Mouse (Mus musculus): ENCODE measurements around the gene Hs3st4. TPM values are rescaled to one million over a fixed set of nuclear protein-coding genes. Genes with fewer than 3 reads are reported as not detected.

Hs3st4 gene
- polyA plus RNA-seq, 1 experiment from 2014 or later, result 1.6 TPM

GRCm38 (mm10) chr7:124249838-124250237 is 267.2 kb downstream of the Hs3st4 start:
- Histone ChIP-seq H3K9ac (no peak overlapping the region), H3K9me3 (no peaks in the 10 kb centered on the region), H3K27ac (no peak overlapping the region), H3K36me3 (no peaks in the 10 kb centered on the region), H3K27me3 (replicated peaks) (no peaks in the 10 kb centered on the region), H3K4me2 (replicated peaks) (no peak overlapping the region), H3K4me3 (no peak overlapping the region), H3K4me1 (no peaks in the 10 kb centered on the region)
- WGBS, result 71% methylated on average over 3 of the region's 3 CpGs
- ATAC-seq (ENCODE audit: low FRiP score, low read depth), result no peak

GRCm38 (mm10) chr7:124250566-124250965 is 267.9 kb downstream of the Hs3st4 start:
- 76% methylated on average over 1 of the region's 1 CpGs for WGBS
- no peaks in the 10 kb centered on the region for H3K36me3 ChIP-seq
- no peaks in the 10 kb centered on the region for H3K4me1 ChIP-seq
- H3K4me2 ChIP-seq (replicated peaks), result no peak overlapping the region
- H3K27me3 ChIP-seq (replicated peaks), result no peaks in the 10 kb centered on the region
- ATAC-seq (ENCODE audit: low FRiP score, low read depth), result no peak
- no peak overlapping the region for H3K4me3 ChIP-seq
- no peak overlapping the region for H3K9ac ChIP-seq
- H3K9me3 ChIP-seq, result no peaks in the 10 kb centered on the region
- H3K27ac ChIP-seq, result no peak overlapping the region

GRCm38 (mm10) chr7:124258419-124258818 is 275.8 kb downstream of the Hs3st4 start:
- Histone ChIP-seq H3K36me3 (no peaks in the 10 kb centered on the region), H3K27me3 (replicated peaks) (no peaks in the 10 kb centered on the region), H3K9me3 (no peaks in the 10 kb centered on the region), H3K27ac (no peak overlapping the region), H3K4me2 (replicated peaks) (no peak overlapping the region), H3K9ac (no peak overlapping the region), H3K4me1 (no peaks in the 10 kb centered on the region), H3K4me3 (no peak overlapping the region)
- 55% methylated on average over 3 of the region's 3 CpGs for WGBS
- ATAC-seq (ENCODE audit: low FRiP score, low read depth), result no peak

DNA sequence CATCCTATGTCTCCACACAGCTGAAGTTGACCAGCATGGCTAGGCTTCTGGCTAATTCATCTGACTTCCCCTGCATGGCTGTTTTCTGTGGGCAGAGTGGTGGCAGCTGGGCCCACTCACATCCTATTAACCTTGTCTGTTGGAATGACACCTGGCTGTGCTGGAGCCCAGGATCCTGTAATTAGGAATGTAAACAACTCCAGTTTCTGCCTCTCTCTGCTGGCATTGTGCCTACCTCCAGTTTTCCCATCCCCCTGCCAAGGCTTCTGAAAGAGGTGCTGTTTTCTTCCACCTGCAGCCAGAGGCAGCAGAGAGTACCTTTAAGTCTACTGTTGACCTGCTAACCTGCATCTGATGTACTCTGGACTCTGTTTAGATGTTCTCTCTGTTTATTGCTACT is 288.1 kb downstream of the Hs3st4 start:
- Histone ChIP-seq H3K4me1 (no peaks in the 10 kb centered on the region), H3K36me3 (no peaks in the 10 kb centered on the region), H3K4me2 (replicated peaks) (no peak overlapping the region), H3K9me3 (no peaks in the 10 kb centered on the region), H3K27me3 (replicated peaks) (no peaks in the 10 kb centered on the region), H3K27ac (no peak overlapping the region), H3K9ac (no peak overlapping the region), H3K4me3 (no peak overlapping the region)
- ATAC-seq (ENCODE audit: low FRiP score, low read depth), result no peak

DNA sequence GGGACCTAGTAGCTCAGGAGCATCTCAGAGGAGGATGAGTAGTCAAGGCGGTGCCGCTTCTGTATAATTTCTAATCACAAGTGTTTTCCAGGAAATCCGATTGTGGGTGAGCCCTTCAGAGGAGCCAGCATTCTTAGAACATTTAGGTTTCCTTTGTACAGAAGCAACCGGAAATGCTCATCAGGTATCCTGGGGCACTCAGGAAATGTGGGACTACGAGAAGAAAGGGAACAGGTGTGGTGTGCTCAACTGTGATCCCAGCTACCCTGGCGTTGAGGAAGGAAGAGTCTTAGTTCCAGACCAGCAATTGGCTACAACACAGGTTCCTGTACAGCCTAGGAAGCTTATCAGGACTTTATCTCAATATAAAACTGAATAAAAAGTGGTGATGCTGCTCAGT is 307.2 kb downstream of the Hs3st4 start:
- Histone ChIP-seq H3K4me1 (no peaks in the 10 kb centered on the region), H3K9me3 (no peaks in the 10 kb centered on the region), H3K36me3 (no peaks in the 10 kb centered on the region), H3K27ac (no peak overlapping the region), H3K27me3 (replicated peaks) (no peaks in the 10 kb centered on the region), H3K4me2 (replicated peaks) (no peak overlapping the region), H3K9ac (no peak overlapping the region), H3K4me3 (no peak overlapping the region)
- 81% methylated on average over 6 of the region's 6 CpGs for WGBS
- ATAC-seq (ENCODE audit: low FRiP score, low read depth), result no peak

- 94% methylated on average over 4 of the region's 4 CpGs for WGBS
- no peaks in the 10 kb centered on the region for H3K27me3 ChIP-seq (replicated peaks)
These were observed 336.8 kb downstream of the Hs3st4 start for GRCm38 (mm10) chr7:124319451-124319850.

DNA sequence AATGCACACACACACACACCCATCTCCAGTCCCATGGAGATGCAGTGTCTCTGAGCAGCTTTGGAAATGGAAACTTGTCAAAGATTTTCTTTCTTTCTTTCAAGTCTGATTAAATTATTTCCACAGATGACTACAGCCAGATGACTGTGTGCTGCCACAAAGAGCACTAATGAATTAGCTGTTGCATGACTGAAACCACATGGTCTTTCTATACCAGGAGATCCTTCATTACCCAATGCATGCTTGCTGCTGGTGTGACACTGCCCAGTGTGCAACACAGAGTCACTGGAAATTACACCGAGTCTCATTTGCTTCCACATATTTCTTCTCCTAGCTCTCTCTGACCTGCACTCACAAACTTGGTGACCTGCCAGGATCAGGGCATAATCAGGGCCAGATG is 353.0 kb downstream of the Hs3st4 start:
- Histone ChIP-seq H3K9me3 (no peaks in the 10 kb centered on the region), H3K36me3 (no peaks in the 10 kb centered on the region), H3K27ac (no peak overlapping the region), H3K9ac (no peak overlapping the region), H3K27me3 (replicated peaks) (no peaks in the 10 kb centered on the region), H3K4me1 (no peaks in the 10 kb centered on the region), H3K4me2 (replicated peaks) (no peak overlapping the region), H3K4me3 (no peak overlapping the region)
- ATAC-seq (ENCODE audit: low FRiP score, low read depth), result no peak
- WGBS, result 76% methylated on average over 1 of the region's 1 CpGs

More at GRCm38 (mm10) chr7:124319451-124319850, 336.8 kb downstream of the Hs3st4 start:
- no peak for ATAC-seq (ENCODE audit: low FRiP score, low read depth)
- Histone ChIP-seq H3K27ac (no peak overlapping the region), H3K9me3 (no peaks in the 10 kb centered on the region), H3K4me2 (replicated peaks) (no peak overlapping the region), H3K36me3 (no peaks in the 10 kb centered on the region), H3K4me1 (no peaks in the 10 kb centered on the region), H3K4me3 (no peak overlapping the region), H3K9ac (no peak overlapping the region)

DNA sequence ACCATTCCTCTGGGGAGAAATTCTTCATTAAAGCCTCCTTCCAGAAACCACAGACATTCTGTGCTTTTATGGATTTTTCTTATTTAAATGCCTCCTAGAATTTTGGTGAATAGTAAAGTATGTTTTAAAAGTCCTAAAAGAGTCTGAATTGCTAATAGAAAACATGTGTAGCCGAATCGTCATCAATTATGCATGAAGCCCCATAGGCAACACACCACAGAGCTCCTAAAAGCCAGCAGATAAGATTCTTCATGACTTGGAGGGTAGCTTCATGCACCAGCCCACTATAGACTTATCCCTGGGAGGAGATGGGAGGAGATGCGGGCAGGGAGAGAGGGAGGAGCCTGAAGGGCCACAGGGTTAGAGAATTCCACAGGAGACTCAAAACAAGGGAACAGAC is 358.8 kb downstream of the Hs3st4 start:
- H3K9ac ChIP-seq, result no peak overlapping the region
- no peak for ATAC-seq (ENCODE audit: low FRiP score, low read depth)
- WGBS, result 72% methylated on average over 3 of the region's 3 CpGs
- no peaks in the 10 kb centered on the region for H3K27me3 ChIP-seq (replicated peaks)
- H3K9me3 ChIP-seq, result no peaks in the 10 kb centered on the region
- no peak overlapping the region for H3K4me3 ChIP-seq
- no peak overlapping the region for H3K4me2 ChIP-seq (replicated peaks)
- no peak overlapping the region for H3K27ac ChIP-seq
- H3K36me3 ChIP-seq, result no peaks in the 10 kb centered on the region
- no peaks in the 10 kb centered on the region for H3K4me1 ChIP-seq

- Histone ChIP-seq H3K9me3 (no peaks in the 10 kb centered on the region), H3K4me3 (no peak overlapping the region), H3K9ac (no peak overlapping the region), H3K4me1 (0 out of 2 replicates have a peak, but pooled peaks cover 5% of the 10 kb centered on the region), H3K27me3 (replicated peaks) (no peaks in the 10 kb centered on the region), H3K36me3 (no peaks in the 10 kb centered on the region), H3K27ac (no peak overlapping the region), H3K4me2 (replicated peaks) (no peak overlapping the region; the same call in 1 of the 2 replicates)
- WGBS, result 32% methylated on average over 13 of the region's 13 CpGs
- ATAC-seq (ENCODE audit: low FRiP score, low read depth), result peak; percentile 82
These were observed 364.7 kb downstream of the Hs3st4 start for GRCm38 (mm10) chr7:124347218-124348017.

- H3K4me1 ChIP-seq, result no peaks in the 10 kb centered on the region
- ATAC-seq (ENCODE audit: low FRiP score, low read depth), result no peak
These were observed 371.4 kb downstream of the Hs3st4 start for GRCm38 (mm10) chr7:124354035-124354434.

GRCm38 (mm10) chr7:124358068-124358467 is 375.4 kb downstream of the Hs3st4 start:
- ATAC-seq (ENCODE audit: low FRiP score, low read depth), result no peak
- Histone ChIP-seq H3K27ac (no peak overlapping the region), H3K4me3 (no peak overlapping the region), H3K9ac (no peak overlapping the region), H3K36me3 (no peaks in the 10 kb centered on the region), H3K9me3 (no peaks in the 10 kb centered on the region), H3K4me1 (no peaks in the 10 kb centered on the region), H3K4me2 (replicated peaks) (no peak overlapping the region), H3K27me3 (replicated peaks) (no peaks in the 10 kb centered on the region)
- whole genome bisulfite sequencing, result 72% methylated on average over 3 of the region's 3 CpGs

More at GRCm38 (mm10) chr7:124354035-124354434, 371.4 kb downstream of the Hs3st4 start:
- Histone ChIP-seq H3K9me3 (no peaks in the 10 kb centered on the region), H3K36me3 (no peaks in the 10 kb centered on the region), H3K9ac (no peak overlapping the region), H3K27ac (no peak overlapping the region), H3K4me2 (replicated peaks) (no peak overlapping the region), H3K4me3 (no peak overlapping the region), H3K27me3 (replicated peaks) (no peaks in the 10 kb centered on the region)
- WGBS, result 85% methylated on average over 4 of the region's 4 CpGs

DNA sequence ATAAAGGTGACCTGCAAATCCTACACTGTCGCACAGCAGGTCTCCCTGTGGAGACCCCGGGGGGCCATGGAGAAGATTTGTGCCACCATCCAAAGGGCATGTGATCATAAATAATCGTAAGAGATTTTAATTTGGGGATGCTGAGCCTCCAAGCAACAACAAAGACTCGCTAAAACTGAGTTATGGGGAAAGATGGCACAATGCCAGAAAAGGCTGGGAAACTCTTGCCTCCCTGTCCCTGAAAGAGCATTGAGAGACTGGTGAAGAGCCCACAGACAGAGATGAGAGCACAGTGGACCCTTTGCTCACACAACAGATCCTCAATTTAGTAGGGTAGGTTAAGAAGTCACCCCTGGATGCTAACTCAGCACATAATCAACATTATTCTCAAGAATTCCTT is 377.2 kb downstream of the Hs3st4 start:
- no peak for ATAC-seq (ENCODE audit: low FRiP score, low read depth)
- H3K9ac ChIP-seq, result no peak overlapping the region
- H3K36me3 ChIP-seq, result no peaks in the 10 kb centered on the region
- H3K4me1 ChIP-seq, result no peaks in the 10 kb centered on the region
- no peaks in the 10 kb centered on the region for H3K9me3 ChIP-seq
- 70% methylated on average over 4 of the region's 4 CpGs for WGBS
- no peak overlapping the region for H3K27ac ChIP-seq
- H3K4me3 ChIP-seq, result no peak overlapping the region
- no peaks in the 10 kb centered on the region for H3K27me3 ChIP-seq (replicated peaks)
- no peak overlapping the region for H3K4me2 ChIP-seq (replicated peaks)

GRCm38 (mm10) chr7:124372297-124372696 is 389.6 kb downstream of the Hs3st4 start:
- no peak overlapping the region for H3K4me3 ChIP-seq
- 88% methylated on average over 1 of the region's 1 CpGs for WGBS
- no peak for ATAC-seq (ENCODE audit: low FRiP score, low read depth)
- H3K27ac ChIP-seq, result no peak overlapping the region
- H3K9ac ChIP-seq, result no peak overlapping the region
- no peaks in the 10 kb centered on the region for H3K27me3 ChIP-seq (replicated peaks)
- no peaks in the 10 kb centered on the region for H3K9me3 ChIP-seq
- no peak overlapping the region for H3K4me2 ChIP-seq (replicated peaks)
- no peaks in the 10 kb centered on the region for H3K36me3 ChIP-seq
- H3K4me1 ChIP-seq, result no peaks in the 10 kb centered on the region

Data from neural tube, embryonic 12.5 days (tissue).